Mouse (Mus musculus): ENCODE data around the gene Ifitm1. TPM values are rescaled to one million over a fixed set of nuclear protein-coding genes. Genes with fewer than 3 reads are reported as not detected.

Ifitm1 gene
- polyA plus RNA-seq, 1 experiment from 2014 or later, result 209 TPM

GRCm38 (mm10) chr7:140982971-140983370, 15.9 kb downstream of the Ifitm1 start:
- no peak for ATAC-seq (ENCODE audit: insufficient read depth, low FRiP score, low read depth)
- Histone ChIP-seq H3K9ac (no peak overlapping the region), H3K4me3 (replicated peaks) (no peak overlapping the region), H3K4me1 (no peaks in the 10 kb centered on the region), H3K27me3 (replicated peaks) (no peaks in the 10 kb centered on the region), H3K4me2 (no peak overlapping the region), H3K9me3 (no peaks in the 10 kb centered on the region), H3K36me3 (no peaks in the 10 kb centered on the region), H3K27ac (no peak overlapping the region)
- WGBS, result 85% methylated on average over 7 of the region's 7 CpGs

DNA sequence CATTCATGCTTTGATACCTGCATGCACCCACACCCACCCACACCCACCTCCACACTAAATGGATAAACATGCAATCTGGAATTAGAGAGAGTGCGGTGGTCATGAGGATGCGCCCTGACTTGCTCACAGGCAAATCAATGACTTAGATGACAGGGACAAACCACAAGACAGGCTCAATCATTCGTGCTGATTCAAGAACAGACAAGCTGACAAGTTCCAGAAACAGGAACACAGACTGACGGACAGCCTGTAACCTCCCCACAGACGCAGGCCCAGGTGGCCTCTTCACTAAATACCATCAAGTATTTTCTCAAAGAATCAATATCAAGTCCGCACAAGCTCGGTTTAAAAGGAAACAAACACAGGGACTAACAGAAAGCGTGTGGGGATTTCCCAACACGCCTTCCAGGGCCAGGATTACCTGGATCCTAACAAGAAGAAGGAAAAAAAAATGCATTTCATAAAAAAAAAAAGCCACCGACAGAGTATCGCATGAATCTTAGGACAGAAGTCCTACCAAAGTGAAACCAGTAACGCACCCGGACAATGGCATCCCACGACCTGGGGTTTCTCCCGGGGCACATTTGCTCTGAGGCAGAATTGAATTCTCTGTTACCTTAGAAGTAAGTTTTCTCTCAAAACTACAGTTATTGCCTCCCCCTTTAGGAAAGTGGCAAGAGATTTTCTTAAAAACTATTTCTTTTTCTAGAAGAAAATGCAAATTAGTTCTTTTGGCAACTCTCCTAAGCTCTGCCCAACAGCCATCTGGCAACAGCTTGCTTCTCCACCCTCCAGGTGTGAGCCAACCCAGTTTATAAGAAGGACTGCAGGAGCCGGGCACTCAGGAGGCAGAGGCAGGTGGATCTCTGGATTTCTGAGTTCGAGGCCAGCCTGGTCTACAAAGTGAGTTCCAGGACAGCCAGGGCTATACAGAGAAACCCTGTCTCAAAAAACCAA, 20.4 kb downstream of the Ifitm1 start:
- Histone ChIP-seq H3K9ac (no peak overlapping the region), H3K36me3 (no peaks in the 10 kb centered on the region), H3K4me2 (no peak overlapping the region), H3K9me3 (no peaks in the 10 kb centered on the region), H3K4me1 (peaks cover 5% of the 10 kb centered on the region), H3K27me3 (replicated peaks) (no peaks in the 10 kb centered on the region), H3K27ac (no peak overlapping the region), H3K4me3 (replicated peaks) (no peak overlapping the region)
- no peak for ATAC-seq (ENCODE audit: insufficient read depth, low FRiP score, low read depth)
- WGBS, result 69% methylated on average over 17 of the region's 17 CpGs

DNA sequence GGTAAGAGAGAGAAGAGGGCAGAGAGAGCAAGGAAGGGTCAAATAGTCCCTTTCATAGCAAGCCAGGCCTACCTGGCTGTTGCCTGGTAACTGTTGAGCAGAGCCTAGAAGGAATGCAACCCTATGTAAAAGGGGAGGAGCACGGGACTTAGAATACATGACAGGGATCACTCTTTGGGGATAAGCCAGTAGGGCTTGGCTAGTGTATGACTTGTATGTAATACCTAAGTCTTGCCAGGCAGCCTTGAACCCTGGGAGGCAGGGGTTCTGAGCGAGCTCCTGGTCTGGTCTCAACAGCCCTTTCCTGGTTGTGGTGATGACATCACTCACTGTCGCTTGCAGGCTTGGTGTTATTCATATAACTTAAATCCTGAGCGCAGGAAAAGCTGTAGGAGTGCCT, 22.0 kb downstream of the Ifitm1 start:
- ATAC-seq (ENCODE audit: insufficient read depth, low FRiP score, low read depth), result no peak
- Histone ChIP-seq H3K36me3 (no peaks in the 10 kb centered on the region), H3K9me3 (no peaks in the 10 kb centered on the region), H3K27me3 (replicated peaks) (no peaks in the 10 kb centered on the region), H3K9ac (no peak overlapping the region), H3K4me2 (no peak overlapping the region), H3K4me1 (peaks cover 5% of the 10 kb centered on the region), H3K4me3 (replicated peaks) (no peak overlapping the region), H3K27ac (no peak overlapping the region)
- 72% methylated on average over 4 of the region's 4 CpGs for WGBS

GRCm38 (mm10) chr7:140990185-140990584, 23.2 kb downstream of the Ifitm1 start:
- Histone ChIP-seq H3K4me1 (peaks cover 5% of the 10 kb centered on the region), H3K27ac (no peak overlapping the region), H3K9me3 (no peaks in the 10 kb centered on the region), H3K4me2 (no peak overlapping the region), H3K36me3 (no peaks in the 10 kb centered on the region), H3K27me3 (replicated peaks) (no peaks in the 10 kb centered on the region), H3K9ac (no peak overlapping the region), H3K4me3 (replicated peaks) (no peak overlapping the region)
- 48% methylated on average over 6 of the region's 6 CpGs for WGBS
- ATAC-seq (ENCODE audit: insufficient read depth, low FRiP score, low read depth), result no peak

GRCm38 (mm10) chr7:140990622-140991021, 23.6 kb downstream of the Ifitm1 start:
- Histone ChIP-seq H3K4me3 (replicated peaks) (no peak overlapping the region), H3K27me3 (replicated peaks) (no peaks in the 10 kb centered on the region), H3K9me3 (no peaks in the 10 kb centered on the region), H3K4me1 (peaks cover 5% of the 10 kb centered on the region), H3K9ac (no peak overlapping the region), H3K4me2 (no peak overlapping the region), H3K27ac (no peak overlapping the region), H3K36me3 (no peaks in the 10 kb centered on the region)
- 64% methylated on average over 5 of the region's 5 CpGs for WGBS
- ATAC-seq (ENCODE audit: insufficient read depth, low FRiP score, low read depth), result no peak

GRCm38 (mm10) chr7:140991117-140991689, 24.2 kb downstream of the Ifitm1 start:
- WGBS, result 83% methylated on average over 14 of the region's 14 CpGs
- H3K4me2 ChIP-seq, result no peak overlapping the region
- ATAC-seq (ENCODE audit: insufficient read depth, low FRiP score, low read depth), result no peak
- H3K9me3 ChIP-seq, result no peaks in the 10 kb centered on the region
- no peak overlapping the region for H3K27ac ChIP-seq
- H3K4me3 ChIP-seq (replicated peaks), result no peak overlapping the region
- H3K9ac ChIP-seq, result no peak overlapping the region
- H3K36me3 ChIP-seq, result no peaks in the 10 kb centered on the region
- H3K27me3 ChIP-seq (replicated peaks), result no peaks in the 10 kb centered on the region
- H3K4me1 ChIP-seq, result peaks cover 5% of the 10 kb centered on the region

DNA sequence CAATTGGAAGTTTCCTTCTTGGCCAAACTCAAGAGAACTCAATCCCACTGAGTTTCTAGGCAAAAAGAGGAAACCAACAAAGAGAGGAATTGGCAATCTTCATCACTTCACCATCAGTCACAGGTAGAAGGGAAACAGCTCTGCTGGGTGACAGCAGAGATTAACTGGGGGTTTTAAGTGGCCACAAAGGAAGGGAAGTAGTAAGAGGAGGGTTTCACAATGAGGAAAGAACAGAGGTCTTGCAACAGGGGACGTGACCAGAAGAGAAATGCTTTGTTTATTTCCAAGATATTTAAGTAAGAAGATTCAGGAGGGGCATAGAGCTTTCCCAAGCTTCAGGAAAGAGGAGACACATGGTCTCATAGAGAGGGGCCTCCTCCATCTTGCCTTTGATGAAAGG, 30.8 kb downstream of the Ifitm1 start:
- Histone ChIP-seq H3K27me3 (replicated peaks) (no peaks in the 10 kb centered on the region), H3K27ac (no peak overlapping the region), H3K4me3 (replicated peaks) (no peak overlapping the region), H3K9ac (no peak overlapping the region), H3K9me3 (no peaks in the 10 kb centered on the region), H3K4me2 (no peak overlapping the region), H3K4me1 (no peaks in the 10 kb centered on the region), H3K36me3 (no peaks in the 10 kb centered on the region)
- ATAC-seq (ENCODE audit: insufficient read depth, low FRiP score, low read depth), result no peak
- WGBS, result 26% methylated on average over 1 of the region's 1 CpGs

DNA sequence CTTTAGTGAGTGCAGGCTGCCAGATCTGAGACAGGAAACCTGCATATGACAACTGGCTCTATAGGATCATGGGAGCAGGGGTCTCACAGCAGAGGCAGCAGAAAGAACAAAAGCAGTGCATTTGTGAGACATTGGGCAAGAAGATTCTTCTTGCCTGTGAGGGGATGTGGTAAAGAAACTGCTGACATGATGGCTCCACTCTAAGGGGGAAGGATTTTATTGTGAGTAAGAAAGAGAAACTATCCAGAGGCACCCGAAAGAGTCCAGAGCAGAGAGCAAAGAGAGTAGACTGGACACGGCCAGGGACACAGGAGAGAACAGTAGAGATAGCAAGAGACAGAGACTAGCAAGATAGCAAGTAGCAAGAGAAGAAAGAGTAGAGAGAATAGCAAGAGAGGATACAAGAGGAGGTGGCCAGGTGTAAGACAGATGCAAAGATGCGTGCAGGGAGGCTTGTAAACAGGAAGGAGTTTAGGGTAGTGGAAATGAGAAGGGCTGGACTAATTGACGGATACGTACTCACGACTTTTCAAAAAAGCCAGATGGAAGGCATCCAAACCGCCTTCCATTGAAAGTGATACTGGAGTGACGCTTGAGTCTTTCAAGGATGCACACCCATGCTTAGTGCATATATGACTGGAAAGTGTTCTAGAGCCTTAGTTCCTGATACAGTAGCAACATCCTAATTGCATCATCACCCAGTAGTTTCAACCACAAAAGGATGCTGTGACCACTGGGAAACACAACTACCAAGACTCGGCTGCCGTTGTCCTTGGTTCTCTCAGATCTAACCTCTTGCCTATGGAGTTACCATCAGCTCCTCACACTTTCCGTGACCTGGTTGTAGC, 32.1 kb downstream of the Ifitm1 start:
- Histone ChIP-seq H3K4me2 (no peak overlapping the region), H3K27ac (no peak overlapping the region), H3K9ac (no peak overlapping the region), H3K4me1 (no peaks in the 10 kb centered on the region), H3K9me3 (no peaks in the 10 kb centered on the region), H3K36me3 (no peaks in the 10 kb centered on the region), H3K27me3 (replicated peaks) (no peaks in the 10 kb centered on the region), H3K4me3 (replicated peaks) (no peak overlapping the region)
- no peak for ATAC-seq (ENCODE audit: insufficient read depth, low FRiP score, low read depth)
- 77% methylated on average over 11 of the region's 11 CpGs for WGBS

DNA sequence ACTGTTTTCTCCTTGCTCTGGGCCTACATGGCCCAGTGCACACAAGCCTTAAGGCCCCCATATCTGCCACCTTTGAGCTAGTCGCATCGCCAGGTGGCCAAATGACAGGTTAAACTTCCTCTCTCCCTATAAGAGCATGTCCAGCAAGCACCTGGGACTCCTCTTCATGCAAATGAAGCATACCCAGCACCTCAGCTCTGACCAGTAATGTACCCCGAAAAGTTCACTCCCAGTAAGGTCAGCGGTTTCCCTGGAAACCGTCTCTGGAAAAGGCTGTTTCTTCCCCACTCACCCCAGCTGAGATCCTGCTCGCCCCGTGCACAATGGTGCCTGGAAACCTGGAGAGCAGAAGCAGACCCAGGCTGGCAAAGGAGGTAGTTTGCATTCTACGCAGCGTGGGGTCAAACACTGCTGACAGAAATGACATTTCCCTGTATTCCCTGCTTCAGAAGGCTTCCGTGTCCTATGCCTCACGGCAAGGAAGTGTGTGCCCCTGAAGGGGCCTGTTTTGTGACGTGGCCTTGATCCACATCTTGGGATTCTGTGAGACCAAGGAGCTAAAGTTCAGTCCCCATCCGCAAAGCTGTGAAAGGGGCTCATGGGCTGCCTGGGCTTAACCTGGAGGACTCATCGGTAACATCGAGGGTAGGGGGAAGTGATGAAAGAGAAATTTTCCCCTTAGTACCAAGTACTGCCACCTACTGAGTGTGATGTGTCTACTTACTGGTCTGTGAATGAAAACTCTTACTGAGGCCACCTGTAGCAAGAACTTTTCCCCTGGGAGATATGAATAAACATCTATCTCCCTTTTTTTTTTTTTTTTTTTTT, 34.1 kb downstream of the Ifitm1 start:
- Histone ChIP-seq H3K4me3 (replicated peaks) (no peak overlapping the region), H3K4me1 (no peaks in the 10 kb centered on the region), H3K36me3 (no peaks in the 10 kb centered on the region), H3K9me3 (no peaks in the 10 kb centered on the region), H3K27ac (no peak overlapping the region), H3K9ac (no peak overlapping the region), H3K4me2 (no peak overlapping the region), H3K27me3 (replicated peaks) (no peaks in the 10 kb centered on the region)
- WGBS, result 73% methylated on average over 15 of the region's 15 CpGs
- no peak for ATAC-seq (ENCODE audit: insufficient read depth, low FRiP score, low read depth)

DNA sequence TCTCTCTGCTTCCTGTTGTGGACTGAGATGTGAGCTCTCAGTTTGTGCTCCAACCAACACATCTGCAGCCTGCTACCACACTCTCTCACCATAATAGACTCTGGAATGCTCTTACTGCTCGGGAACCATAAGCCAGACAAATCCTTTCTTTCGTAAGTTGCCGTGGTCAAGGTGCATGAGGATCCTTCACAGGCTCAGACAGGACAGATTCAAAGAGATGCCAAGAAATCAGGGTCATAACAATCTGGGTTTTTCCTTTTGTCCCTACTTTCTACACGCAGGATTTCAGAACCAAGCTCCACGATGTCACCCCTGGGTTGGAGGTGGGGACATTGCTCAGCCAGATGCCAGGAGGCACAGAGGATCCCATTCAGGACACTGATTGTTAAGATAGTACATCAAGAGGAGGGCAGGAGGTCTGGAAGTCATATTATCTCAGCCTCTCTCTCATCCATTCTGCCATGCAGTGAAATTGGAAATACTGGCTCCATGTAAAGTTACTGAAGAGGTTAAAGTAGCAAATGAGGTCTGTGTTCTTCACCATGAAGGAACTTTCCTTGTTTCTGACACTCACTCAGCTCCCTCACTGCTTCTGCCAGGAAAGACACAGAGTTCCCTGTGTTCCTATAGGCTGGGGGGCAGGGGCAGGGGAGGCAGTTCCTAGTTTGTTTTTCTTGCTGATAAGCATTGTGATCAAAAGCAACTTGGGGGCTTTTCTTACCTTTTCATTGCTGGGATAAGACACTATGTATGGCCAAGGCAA, 36.4 kb downstream of the Ifitm1 start:
- no peak for ATAC-seq (ENCODE audit: insufficient read depth, low FRiP score, low read depth)
- Histone ChIP-seq H3K9me3 (no peaks in the 10 kb centered on the region), H3K27ac (no peak overlapping the region), H3K4me2 (no peak overlapping the region), H3K4me1 (peaks cover 3% of the 10 kb centered on the region; the same call in 1 of the 2 replicates), H3K4me3 (replicated peaks) (no peak overlapping the region), H3K36me3 (no peaks in the 10 kb centered on the region), H3K27me3 (replicated peaks) (no peaks in the 10 kb centered on the region), H3K9ac (no peak overlapping the region)
- 72% methylated on average over 5 of the region's 5 CpGs for WGBS

DNA sequence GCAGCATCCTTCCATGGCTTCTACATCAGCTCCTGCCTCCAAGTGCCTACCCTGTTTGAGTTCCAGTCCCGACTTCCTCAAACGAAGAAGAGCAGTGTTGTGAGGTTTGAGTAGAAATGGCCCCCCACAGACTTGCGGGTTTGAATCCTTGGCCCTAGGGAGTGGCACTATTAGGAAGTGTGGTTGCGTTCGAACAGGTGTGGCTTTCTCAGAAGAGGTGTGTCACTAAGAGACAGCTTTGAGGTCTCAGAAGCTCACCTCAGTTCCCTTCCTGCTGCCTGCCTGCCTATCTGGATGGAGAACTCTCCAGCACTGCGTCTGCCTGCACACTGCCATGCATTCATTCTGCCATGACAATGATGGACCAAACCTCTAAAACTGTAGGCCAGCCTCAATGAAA, 39.4 kb downstream of the Ifitm1 start:
- no peak overlapping the region for H3K9ac ChIP-seq
- no peaks in the 10 kb centered on the region for H3K27me3 ChIP-seq (replicated peaks)
- 83% methylated on average over 6 of the region's 6 CpGs for WGBS
- peaks cover 25% of the 10 kb centered on the region for H3K4me1 ChIP-seq
- no peak overlapping the region for H3K4me3 ChIP-seq (replicated peaks)
- H3K36me3 ChIP-seq, result no peaks in the 10 kb centered on the region
- H3K4me2 ChIP-seq, result no peak overlapping the region
- no peak for ATAC-seq (ENCODE audit: insufficient read depth, low FRiP score, low read depth)
- no peak overlapping the region for H3K27ac ChIP-seq
- H3K9me3 ChIP-seq, result no peaks in the 10 kb centered on the region
